Mouse (Mus musculus) cerebellum, adult (tissue): Measurements from ENCODE around the gene Cog5.
A peak's percentile ranks its signal among the peaks of the same experiment; 100 is the strongest.

Source experiments
- ATAC-seq: cut with Nextera tagmentation; 2 replicates; pipeline ENCODE4 v1.9.2; 2017; ENCODE audit warnings: mild to moderate bottlenecking, moderate library complexity, mixed read lengths; ENCODE audit not compliant: insufficient number of reproducible peaks, low FRiP score, low TSS enrichment

Cog5 gene

DNA sequence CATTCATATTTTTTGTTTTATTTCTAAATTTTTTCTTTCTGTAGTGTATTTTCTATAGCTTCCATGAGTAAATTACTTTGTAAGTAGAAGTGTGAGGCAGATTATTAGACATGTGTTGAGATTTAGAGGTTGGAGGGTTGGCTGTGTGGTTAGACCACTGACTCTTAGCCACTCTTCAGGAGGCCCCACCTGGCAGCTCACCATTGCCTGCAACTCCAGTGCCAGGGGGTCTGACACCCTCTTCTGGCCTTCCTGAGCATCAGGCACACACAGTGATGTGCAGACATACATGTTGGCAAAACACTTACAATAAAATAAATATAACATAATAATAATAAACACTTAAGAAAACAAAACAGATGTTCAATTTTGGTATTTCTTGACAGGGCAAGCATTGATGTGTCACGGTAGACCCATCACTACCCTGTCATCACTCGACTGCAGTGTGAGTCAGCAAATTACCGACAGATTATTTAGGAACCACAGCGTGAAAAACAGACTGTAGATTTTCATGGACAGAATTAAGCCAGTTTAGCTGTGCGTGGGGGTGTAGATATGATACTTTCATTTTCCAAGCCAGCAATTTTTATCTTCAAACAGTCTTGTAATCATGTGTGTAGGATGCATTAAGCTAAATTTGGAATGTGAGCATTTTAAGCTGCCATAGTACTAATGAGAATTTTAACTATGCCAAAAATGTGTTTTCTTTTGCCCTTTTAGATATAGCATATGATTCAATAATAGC, 151.9 kb downstream of the Cog5 start:
- no peak for ATAC-seq

DNA sequence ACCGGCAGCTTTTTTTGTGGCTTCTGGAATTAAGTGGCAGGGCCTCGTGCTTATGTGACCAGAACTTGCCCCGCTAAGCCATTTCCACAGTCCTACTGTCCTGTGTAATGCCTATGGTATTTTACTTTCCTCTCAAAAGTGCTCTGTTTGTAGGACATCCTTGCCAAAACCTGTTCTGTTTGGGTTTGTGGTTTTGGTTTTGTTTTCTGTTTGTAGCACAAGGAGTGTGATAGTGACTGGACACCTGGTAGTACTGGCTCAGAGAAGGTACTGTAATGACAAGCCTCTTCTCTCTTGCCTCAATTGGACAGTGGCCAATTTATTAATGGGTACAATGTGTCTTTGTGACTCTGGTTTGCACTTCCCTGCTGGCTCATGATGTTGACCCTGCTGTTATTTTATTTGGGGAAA, 163.4 kb downstream of the Cog5 start:
- ATAC-seq, result peak; percentile 96

DNA sequence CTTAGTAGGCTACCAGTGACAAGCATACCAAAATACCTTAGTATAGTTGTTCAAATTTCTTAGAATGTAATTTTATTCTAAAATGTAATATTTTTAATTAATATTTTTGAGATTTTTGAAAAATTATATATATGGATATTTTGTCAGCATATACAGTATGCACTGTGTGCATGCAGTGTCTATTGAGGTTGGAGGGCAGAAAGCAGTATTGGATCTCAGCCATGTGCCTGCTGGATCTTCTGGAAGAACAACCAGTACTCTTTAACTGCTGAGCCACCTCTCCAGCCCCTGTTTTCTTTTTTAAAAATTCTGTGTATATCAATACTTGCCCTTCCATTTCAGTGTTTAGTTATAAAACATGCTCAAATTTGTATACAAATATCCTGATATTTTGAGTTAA, 164.4 kb downstream of the Cog5 start:
- no peak for ATAC-seq

DNA sequence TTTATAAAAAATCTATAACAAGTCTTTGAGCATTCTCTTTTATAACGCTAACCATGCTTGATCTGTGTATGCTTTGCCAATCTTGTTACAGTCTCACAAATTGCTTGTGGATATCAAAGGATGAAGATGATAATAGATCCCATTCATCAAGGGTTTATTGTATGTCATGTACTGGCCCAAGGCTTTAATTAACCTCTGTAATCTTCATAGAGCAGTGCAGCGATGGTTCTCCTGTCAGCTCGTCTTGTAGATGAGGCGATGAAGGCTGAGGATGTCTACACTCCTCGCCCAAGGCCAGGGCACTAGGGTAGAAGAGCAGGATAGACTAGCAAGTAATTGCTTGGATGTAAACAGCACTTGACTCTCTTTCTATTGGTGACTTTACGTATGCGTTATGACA, 164.9 kb downstream of the Cog5 start:
- ATAC-seq, result no peak

DNA sequence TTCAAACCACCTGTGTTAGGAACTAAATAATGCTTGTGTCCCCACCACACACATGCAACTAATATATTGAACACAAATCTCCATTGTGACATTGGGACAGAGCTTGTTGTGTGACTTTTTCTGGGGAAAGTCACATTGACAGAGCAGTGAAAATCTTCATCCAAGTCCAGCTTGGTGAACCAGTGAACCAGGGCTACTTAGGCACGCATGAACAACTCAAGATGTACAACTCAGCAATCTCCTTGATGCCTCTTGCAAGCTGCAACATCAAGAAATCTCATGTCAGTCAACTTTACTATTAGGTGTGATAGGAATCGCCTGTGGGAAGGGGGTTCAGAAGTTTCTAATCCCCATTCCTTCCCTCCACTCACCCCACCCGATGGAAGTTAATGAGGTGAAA, 169.0 kb downstream of the Cog5 start:
- ATAC-seq, result no peak

DNA sequence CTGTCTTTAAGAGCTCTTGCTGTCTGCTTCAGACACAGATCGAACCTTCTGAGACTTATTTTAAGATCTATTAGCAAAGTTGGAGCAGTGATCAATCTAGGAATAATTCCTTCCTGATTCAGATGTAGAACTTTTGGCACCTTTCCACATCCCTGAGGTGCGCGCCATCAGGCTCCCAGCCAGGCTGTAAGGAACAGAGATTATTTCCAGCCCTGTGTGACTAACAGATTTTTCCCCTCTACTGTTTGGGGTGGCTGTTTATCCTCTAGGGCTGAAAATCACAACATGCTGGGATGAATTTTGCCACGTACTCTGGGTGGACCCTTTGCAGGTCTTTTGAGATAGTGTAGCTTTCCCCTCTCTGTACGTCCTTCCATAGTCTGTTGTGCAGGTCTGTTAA, 170.2 kb downstream of the Cog5 start:
- ATAC-seq, result peak; percentile 47

DNA sequence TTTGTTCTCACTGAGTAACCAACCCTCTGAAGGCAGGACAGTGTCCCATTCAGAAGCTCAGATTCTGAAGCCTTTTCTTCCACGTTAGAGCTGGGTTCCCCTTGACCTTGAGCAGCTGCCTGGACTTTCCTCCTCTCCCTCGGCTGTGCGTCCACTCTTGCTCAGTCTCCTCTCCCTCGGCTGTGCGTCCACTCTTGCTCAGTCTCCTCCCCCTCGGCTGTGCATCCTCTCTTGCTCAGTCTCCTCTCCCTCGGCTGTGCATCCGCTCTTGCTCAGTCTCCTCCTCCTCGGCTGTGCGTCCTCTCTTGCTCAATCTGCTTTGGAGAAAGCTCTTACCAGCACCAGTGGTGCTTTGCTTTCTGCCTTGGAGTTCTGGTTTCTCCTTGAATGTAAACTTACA, 171.2 kb downstream of the Cog5 start:
- ATAC-seq, result peak; percentile 73

DNA sequence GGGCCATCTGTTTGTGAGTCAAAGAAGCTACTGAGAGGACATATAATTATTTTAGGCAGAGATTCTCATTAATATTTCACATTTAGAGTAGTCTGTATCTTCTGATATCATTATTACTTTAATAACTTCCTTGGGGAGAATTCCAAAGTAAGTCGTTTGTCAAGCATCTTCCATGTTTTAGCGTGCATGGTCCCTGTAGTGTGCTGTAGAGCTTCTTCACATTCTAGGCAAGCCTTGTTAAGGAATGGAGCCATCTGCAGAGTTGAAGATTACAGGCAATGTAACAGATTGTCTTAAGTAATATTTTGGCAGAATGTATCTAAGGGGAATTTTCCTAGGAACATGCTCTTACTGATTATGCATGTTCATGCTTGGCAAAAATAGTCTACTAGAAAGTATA, 171.8 kb downstream of the Cog5 start:
- ATAC-seq, result 0 out of 2 replicates have a peak, but pooled peaks have one; percentile 38

DNA sequence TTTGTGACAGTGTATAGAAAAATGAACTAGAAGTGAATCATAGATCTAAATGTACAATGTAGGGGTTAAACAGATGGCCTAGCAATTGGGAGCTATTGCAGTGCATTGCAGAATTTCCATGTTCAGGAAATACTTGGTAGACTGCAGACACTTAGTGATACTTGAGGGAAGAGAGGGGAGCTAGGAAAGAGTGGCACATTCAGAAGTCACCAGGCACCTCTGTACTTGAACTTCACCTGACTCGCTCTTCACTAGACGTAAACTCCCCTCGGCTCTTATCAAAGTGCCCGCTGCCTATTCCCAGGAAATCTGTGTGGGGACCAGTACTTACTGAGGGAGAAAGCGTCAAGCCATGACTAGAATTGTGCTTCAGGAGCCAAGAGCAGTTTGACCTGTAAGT, 180.8 kb downstream of the Cog5 start:
- ATAC-seq, result no peak

DNA sequence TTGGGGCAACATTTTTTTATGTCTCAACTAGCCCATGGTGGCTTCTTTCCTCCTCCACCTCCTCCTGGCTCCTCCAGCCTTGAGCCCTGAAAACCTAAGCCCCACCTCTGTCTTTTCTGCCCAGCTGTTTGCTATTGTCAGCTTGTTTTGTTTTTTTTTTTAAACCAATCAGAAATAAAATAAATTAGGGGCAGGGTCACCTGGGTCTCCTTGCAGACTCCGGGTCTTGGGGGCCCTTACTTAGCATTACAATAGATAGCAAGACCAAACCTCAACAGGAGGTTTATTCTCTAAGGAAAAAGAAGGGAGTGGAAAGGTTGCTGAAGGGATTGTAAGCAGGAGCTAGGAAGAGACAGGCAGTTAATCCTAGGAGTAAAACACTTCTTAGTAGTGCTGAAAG, 181.5 kb downstream of the Cog5 start:
- ATAC-seq, result no peak

DNA sequence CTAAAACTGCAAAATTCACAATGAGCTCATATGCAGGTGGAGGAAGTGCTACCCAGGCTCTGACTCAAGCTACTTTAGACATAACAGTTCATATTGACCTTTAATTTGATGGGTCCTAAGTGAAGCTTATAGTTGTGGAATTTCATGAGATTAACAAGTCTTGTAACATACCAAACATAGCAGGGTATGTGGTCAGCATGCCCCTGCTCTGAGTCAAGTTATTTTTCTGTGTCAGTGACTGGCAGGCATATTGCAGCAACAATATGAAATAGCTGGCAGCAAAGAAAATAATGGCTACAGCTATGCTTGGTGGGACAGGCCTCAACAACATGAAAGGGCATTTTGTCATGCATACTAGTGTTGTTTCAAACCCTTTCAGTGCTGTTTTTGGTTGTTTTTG, 183.9 kb downstream of the Cog5 start:
- ATAC-seq, result no peak

DNA sequence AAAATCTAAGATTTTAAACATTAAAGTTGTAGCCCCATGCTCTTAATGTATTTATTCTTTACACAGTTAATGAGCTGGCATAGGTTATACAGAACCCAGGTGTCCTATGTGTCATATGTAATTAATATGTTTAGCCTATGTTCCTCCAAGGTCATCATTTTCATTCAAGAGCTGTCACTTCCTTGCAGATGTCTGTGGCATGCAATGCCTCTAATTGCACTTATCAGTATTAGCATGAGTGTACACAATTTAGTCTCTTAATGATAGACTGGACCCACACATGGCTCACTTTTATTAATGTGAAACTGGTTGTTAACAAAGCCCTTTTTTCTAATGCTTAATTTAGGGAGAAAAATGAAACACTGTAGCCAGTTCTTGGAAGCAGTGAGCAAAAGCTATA, 184.6 kb downstream of the Cog5 start:
- ATAC-seq, result no peak

DNA sequence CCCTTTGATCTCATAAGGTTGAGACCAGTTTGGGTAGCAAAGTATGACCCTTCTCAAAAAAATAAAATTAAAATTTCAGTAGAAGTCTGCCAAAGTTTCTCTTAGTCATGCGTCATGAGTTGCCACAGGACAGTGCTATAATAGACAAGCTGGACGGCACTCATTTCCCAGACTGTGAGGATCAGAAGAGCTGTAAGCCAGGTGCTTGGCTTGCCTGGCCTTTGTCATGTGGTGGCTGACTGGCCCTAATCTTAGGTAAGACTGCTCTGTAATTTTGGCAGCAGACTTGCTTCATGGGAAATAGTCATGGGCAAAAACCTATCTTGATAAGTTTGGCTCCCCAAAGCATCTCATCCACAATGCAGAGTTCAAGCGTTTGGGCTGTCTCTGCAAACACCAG, 191.4 kb downstream of the Cog5 start:
- ATAC-seq, result no peak

DNA sequence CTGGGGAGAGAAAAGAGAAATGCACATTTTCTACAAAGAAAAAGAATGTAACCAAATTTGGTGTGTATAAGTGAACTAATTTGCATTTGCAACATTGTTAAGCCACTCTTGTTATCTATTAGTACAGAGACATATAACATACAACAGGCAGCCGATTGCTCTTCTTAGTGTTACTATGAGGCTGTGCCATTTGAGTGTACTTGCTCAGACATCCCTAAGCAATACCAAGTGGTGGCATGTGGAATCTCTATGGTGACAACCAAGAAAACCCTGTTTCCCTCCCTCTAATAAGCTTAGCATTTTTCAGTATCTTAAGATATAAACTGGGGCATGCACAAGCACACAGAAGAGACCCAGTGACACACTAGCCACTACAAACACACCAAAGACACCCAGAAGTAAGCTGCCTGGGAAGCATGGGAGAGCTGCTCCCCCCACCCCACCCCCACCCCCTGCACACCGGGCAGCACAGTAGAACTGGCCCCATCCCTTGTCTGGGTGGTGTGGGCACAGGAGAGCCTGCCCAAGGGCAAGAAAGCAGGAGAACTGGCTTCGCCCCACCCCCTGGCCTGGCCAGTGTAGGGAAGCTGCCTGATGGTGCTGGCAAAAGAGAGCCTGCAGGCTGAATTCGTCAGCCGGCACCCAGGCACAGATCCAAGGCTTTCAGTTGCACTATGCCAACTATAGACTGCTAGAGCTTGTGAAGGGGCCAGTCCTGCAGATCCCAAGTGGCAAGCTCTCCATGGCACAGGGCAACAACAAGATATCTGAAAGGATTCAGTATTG, 194.2 kb downstream of the Cog5 start:
- ATAC-seq, result peak; percentile 99

DNA sequence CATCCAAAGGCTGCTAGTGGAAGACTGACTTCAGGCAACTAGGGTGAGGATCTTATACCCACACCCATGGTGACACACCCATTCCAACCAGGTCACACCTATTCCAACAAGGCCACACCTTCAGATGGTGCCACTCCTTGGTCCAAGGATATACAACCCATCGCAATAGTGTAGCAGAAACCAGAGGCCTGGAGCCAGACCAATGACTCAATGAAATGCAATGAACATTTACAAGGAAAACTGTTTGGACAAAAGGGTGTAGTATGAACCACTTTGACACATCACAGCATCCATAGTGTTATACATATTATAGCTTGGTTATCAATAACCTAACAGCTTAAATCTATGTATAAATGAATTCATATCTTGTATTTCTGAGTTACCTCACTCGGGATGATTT, 194.9 kb downstream of the Cog5 start:
- ATAC-seq, result no peak

DNA sequence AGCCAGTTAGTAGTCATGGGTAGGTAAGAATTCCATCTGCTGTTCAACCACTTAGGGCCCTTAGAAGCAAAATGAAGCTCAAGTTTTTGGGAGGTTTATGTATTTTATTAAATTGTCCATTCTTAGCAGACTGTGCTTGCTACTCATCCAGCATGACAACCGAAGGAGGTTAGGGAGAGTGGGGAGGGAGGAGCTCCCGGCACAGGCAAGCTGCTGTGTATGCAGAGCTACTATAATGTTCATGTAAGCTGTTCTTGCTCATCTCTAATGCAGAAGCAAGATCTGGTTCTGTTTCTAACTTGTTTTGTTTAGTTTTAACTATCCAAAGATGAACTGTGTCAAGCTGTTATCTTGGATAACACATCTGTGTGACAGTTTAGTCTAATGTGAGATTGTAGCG, 199.4 kb downstream of the Cog5 start:
- no peak for ATAC-seq

DNA sequence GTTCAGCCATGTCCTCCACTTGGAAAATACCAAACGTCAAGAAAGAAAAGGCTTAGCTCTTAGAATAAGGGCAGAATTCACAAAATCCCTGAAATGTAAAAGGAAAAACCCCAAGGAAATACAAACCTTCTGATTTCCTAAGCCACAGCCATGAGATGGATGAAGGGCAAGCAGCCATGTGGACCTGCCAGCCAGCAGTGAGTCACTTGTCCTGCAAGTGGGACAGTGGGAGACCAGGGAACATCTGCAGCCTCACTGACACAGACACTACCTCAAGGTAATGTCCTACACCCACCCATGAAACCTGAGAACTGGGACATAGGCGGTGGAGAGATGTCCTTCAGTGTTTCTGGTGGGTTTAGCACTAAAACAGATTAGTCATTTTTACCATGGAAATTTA, 200.1 kb downstream of the Cog5 start:
- ATAC-seq, result no peak

DNA sequence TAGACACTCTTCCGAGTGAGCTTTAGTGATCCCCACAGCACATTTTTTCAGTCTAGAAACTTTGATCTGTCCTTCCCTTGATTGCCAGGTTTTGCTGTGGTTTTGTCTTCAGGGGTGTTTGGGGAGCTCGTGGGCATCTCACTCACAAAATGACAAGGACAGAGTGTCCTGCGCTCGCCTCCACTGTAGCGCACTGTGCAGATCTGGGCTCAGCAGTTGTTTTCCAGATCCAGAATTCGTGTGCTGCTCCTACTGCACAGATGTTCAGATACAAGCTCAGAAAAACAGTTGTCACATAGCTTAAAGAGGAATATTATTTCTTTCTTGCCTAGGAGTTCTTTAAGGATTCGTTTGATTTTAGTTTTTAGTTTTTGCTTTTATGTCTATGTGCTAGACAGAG, 203.1 kb downstream of the Cog5 start:
- no peak for ATAC-seq

DNA sequence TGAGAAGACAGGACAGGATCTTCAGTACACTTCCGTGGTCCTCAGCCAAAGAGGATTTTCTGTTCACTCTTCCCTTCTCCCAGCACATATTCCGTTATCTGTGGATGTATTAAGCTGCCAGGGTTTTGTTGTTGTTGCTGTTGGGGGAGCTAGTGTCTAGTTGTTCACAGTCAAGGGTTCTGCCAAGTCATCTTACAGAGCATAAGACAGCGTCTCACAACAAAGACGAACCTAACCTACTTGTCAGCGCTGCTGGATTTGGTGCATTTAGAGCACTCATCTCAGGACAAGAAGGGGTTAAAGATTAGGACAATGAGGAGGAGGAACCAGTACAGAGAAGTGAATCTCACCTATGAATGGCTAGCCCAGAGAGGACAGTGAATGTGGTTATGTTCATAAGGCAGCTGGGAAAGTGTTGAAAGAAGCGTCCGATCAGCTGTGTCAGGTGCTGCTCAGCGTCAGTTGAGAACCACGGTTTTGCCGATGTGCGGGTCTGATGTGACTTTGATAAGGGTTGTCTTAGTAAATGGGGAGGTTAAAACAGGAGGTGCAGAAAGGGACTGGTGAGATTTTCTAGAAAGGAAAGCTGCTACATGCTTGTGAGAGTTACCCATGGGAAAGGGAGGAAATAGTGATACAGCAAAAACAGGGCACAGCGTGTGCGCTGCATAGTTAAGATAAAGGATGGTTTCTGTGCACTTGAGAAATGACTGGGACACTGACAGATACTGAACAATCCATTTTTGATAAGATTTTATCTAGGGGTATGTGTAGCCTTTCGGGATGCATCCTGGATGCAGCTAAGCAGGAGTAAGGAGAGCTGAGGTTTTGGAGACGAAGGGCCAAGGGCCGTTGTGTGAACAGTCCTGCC, 208.2 kb downstream of the Cog5 start:
- no peak for ATAC-seq

DNA sequence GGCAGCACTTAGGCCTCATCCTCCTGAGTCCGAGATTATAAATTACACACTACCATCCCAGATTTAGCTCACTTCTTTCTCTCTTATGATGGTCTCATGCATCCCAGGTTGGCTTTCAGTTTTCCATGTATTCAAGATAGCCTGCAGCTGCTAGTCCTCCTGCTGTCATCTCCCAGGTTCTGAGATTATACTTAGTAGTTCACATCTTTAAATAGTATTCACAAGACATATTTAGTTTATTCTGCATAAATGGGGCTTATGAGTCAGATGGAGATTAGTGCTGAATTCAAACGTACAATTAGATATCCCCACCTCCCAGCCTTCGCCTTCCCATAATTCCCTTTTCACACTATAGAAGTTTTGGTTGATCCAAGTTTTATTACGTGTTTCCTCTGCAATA, 222.1 kb downstream of the Cog5 start:
- ATAC-seq, result no peak

DNA sequence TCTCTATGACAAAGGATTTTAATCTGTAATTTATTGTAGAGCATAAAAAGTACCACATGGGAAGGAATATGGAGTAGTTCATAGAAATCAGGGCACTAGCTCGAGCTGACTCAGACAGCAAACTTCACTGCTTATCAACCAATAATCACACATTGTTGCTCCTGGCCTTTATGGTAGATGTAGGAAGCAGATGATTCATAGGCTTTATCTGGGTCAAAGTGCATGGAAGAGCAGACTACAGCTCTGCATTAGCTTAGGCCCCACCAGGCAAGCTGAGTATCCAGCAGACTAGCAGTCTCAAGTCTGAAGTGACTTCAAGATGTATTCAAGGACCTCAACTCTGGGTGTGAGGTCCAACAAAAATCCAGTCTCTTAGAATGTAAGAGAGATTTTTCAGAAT, 228.1 kb downstream of the Cog5 start:
- ATAC-seq, result no peak
